Mouse (Mus musculus) layer of hippocampus, adult 2 months (tissue): ENCODE results near the gene Mrpl28. TPM values are rescaled to one million over a fixed set of nuclear protein-coding genes. Genes with fewer than 3 reads are reported as not detected.
A peak's percentile ranks its signal among the peaks of the same experiment; 100 is the strongest.
"Not testable (repeated sequence)": the region's sequence is repeated elsewhere in the genome, so short reads cannot be mapped to it uniquely, and the experiment has no call there.

Source experiments
- DNase-seq, 2 experiments: peaks; one replicate each; pipeline ENCODE4 v3.0.0; 2022; ENCODE audit warnings: low spot score in 2 of 2
- H3K27ac ChIP-seq: fragments of 200-600 bp; 2 replicates; pipeline ENCODE4 v1.8.1; 2022
- H3K4me3 ChIP-seq: fragments of 200-600 bp; 2 replicates; pipeline ENCODE4 v1.8.1; 2022; ENCODE audit warnings: mild to moderate bottlenecking
- CTCF ChIP-seq: fragments of 200-600 bp; conservative IDR thresholded peaks from 2 replicates; pipeline ENCODE4 v1.8.1; 2022; ENCODE audit warnings: antibody characterized with exemption, mild to moderate bottlenecking, moderate library complexity
- long read RNA-seq, 2 experiments: library from polyadenylated mRNA; stranded (forward); transcript quantifications; one replicate each; pipeline ENCODE4 v2.0.0; 2021; ENCODE audit warnings: borderline mapping rate in 2 of 2
- total RNA-seq, 2 experiments: library from RNA; stranded (reverse); gene quantifications; 2 replicates each; pipeline ENCODE4 v1.2.3; 2021

Mrpl28 gene
- 10 to 100 TPM; 59.7 to 63.9 TPM for total RNA-seq
- long read RNA-seq, experiment 1, transcript Mrpl28-201 (5 exons, 1,068 nt) = major isoform, 49 of 59 reads
- long read RNA-seq, experiment 1, partial matches to known transcripts = 5 of 59 reads
- long read RNA-seq, experiment 1, other reads (novel, unspliced or antisense) = 2 of 59 reads
- long read RNA-seq, experiment 2, transcript Mrpl28-201 (5 exons, 1,068 nt) = major isoform, 69 of 78 reads
- long read RNA-seq, experiment 2, partial matches to known transcripts = 6 of 78 reads
- long read RNA-seq, experiment 2, other reads (novel, unspliced or antisense) = 2 of 78 reads

- DNase-seq = peak; percentile 89 to 94
- no peak for TF ChIP-seq CTCF
- peak within 1 kb of the TSS; percentile 79 for H3K27ac ChIP-seq
- H3K4me3 ChIP-seq = peak within 1 kb of the TSS; percentile 100
Observed at GRCm38 (mm10) chr17:26123267-26123684, at the start of gene Mrpl28. Gene Mrpl28, plus strand, starts transcription at chr17:26123500.

- Histone ChIP-seq H3K4me3 (no peak overlapping the region), H3K27ac (no peak overlapping the region)
- DNase-seq = no peak
- TF ChIP-seq CTCF = no peak
Observed at GRCm38 (mm10) chr17:26075246-26075645, 48.1 kb upstream of the Mrpl28 start.

- peak overlapping the region; percentile 28 for H3K4me3 ChIP-seq
- H3K27ac ChIP-seq = peak overlapping the region; percentile 73
- TF ChIP-seq CTCF = peak; percentile 32
- DNase-seq = peak in 1 of 2 experiments; percentile 48
Observed at GRCm38 (mm10) chr17:26078851-26079250, 44.4 kb upstream of the Mrpl28 start.

GRCm38 (mm10) chr17:26080867-26081266 is 42.4 kb upstream of the Mrpl28 start:
- no peak for DNase-seq
- no peak for TF ChIP-seq CTCF
- Histone ChIP-seq H3K4me3 (no peak overlapping the region), H3K27ac (no peak overlapping the region)

GRCm38 (mm10) chr17:26087059-26087564 is 36.2 kb upstream of the Mrpl28 start:
- no peak for TF ChIP-seq CTCF
- H3K27ac ChIP-seq = no peak overlapping the region
- DNase-seq = no peak
- no peak overlapping the region for H3K4me3 ChIP-seq

GRCm38 (mm10) chr17:26089905-26090632 is 33.2 kb upstream of the Mrpl28 start, which contains the start of gene Decr2:
Gene Decr2, minus strand, starts transcription at chr17:26090337.
- TF ChIP-seq CTCF = peak; percentile 95
- DNase-seq = peak; percentile 88 to 91
- Histone ChIP-seq H3K4me3 (peak within 1 kb of the TSS; percentile 61), H3K27ac (peak within 1 kb of the TSS; percentile 93)

- no peak for DNase-seq
- Histone ChIP-seq H3K4me3 (peak overlapping the region; percentile 62), H3K27ac (peak overlapping the region; percentile 78)
- no peak for TF ChIP-seq CTCF
Observed at GRCm38 (mm10) chr17:26094531-26095110, 28.7 kb upstream of the Mrpl28 start.

GRCm38 (mm10) chr17:26095121-26095740 is 28.1 kb upstream of the Mrpl28 start, which contains the start of gene Nme4:
Gene Nme4, minus strand, starts transcription at chr17:26095602.
- Histone ChIP-seq H3K4me3 (peak within 1 kb of the TSS; percentile 62), H3K27ac (peak within 1 kb of the TSS; percentile 78)

GRCm38 (mm10) chr17:26098461-26098860 is 24.8 kb upstream of the Mrpl28 start:
- no peak for DNase-seq
- H3K27ac ChIP-seq = no peak overlapping the region
- no peak for TF ChIP-seq CTCF
- H3K4me3 ChIP-seq = no peak overlapping the region

More at GRCm38 (mm10) chr17:26095121-26095740, 28.1 kb upstream of the Mrpl28 start, which contains the start of gene Nme4:
- 0 out of 2 replicates have a peak, but pooled peaks have one; percentile 7 for TF ChIP-seq CTCF
- peak; percentile 65 to 71 for DNase-seq

GRCm38 (mm10) chr17:26099316-26099715 is 24.0 kb upstream of the Mrpl28 start:
- not testable (repeated sequence) for H3K4me3 ChIP-seq, H3K27ac ChIP-seq, DNase-seq
- TF ChIP-seq CTCF = peak; percentile 77

GRCm38 (mm10) chr17:26100166-26100565 is 23.1 kb upstream of the Mrpl28 start:
- TF ChIP-seq CTCF = no peak
- Histone ChIP-seq H3K4me3 (no peak overlapping the region), H3K27ac (no peak overlapping the region)
- DNase-seq = no peak

GRCm38 (mm10) chr17:26101478-26101877 is 21.8 kb upstream of the Mrpl28 start:
- TF ChIP-seq CTCF = no peak
- Histone ChIP-seq H3K27ac (no peak overlapping the region), H3K4me3 (no peak overlapping the region)
- no peak for DNase-seq
